Mouse (Mus musculus): Measurements from ENCODE around the gene Rasal1.

Rasal1 gene

DNA sequence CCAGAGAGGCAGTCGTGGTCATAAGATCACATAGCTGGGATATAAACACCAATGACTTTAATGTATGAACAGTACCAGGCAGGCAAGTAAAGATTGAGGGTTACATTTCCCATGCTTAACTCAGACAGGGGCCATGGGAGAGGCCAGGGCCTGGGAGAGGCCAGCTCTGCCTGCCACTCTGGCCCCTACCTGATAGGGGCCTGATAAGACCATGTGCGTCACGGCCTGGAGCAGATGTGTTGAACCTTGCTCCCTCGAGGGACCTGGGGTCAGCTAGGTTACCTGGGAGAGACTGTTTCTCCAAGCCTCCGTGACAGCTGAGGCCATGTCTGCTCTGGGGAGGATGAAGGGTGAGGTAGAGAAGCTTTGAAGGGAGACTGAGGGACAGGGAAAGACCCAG lies 2.6 kb downstream of the Rasal1 start:
- DNase-seq (ENCODE audit: inconsistent age in 2 of 2, low spot score in 1 of 2), result no peak

DNA sequence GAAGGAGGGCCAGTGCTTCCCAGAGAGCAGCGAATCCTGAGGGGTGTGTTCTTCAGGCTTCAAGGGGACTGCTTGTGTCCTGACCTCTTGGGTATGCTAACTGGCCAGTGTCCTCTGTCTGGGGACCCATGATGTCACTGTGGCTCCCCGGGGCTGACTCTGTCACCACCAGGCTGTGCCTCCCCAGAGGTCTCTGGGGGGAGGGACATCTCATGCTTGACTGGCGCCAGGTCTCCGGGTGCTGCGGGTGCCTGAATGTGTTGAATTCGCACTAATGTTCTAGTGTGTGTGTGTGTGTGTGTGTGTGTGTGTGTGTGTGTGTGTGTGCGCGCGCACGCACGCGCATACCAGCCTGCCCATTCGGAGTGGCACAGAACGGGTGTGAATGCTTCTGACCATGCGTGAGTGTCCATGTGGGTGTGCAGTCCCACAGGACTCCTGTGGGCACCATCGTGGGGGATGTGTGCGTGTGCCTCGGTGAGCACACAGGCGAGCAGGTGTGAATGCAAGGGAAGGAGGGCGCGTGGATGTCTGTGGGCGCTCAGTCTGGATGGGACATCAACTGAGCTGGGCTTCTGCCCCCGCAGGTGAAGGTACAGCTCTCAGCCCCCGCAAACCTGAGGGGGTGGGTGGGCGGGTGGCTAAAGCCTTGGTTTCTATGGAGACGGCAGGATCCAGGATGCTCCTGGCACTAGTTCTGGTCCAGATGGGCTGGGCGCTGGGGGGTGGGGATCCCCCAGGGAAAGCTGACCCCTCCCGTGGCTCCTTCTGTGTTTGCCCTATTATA lies 4.5 kb downstream of the Rasal1 start:
- no peak for DNase-seq (ENCODE audit: inconsistent age in 2 of 2, low spot score in 1 of 2)

DNA sequence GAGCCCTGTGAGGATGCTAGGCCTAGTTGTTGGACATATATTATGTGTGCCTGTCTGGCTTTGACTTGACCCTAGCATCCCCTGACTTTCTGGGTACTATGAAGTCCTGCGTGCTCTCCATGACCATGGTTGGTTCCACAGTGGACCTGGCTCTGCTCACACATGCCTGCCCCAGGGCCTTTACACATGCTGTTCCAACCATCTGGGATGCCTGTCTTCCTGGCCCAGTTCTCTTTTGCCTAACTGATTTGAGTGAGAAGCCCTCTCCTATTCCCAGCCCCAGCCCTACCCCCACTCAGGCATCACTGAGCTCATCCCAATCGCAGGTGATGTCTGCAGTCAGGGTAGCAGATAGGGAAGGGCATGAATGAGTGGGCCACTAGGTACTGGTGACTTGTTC lies 5.3 kb downstream of the Rasal1 start:
- no peak for DNase-seq (ENCODE audit: inconsistent age in 2 of 2, low spot score in 1 of 2)

DNA sequence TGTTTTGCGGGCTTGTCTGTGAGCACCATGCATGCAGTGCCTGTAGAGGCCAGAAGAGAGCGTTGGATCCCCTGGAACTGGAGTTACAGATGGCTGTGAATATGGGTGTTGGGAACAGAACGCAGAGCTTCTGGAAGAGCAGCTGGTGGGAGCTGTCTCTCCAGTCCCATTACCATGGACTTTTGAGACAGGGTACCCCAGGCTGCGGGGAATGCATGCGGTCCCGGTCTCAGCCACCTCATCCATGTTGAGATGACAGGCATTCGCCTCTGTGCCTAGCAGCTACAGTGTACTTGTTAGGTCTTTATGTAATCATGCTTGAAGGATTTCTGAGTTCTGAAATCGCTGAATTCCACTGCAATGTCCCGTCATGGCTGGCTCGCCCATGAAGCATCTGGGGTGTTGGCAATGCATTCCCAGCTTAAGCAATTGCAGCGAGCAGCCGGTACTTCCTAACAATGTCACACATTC lies 7.7 kb downstream of the Rasal1 start:
- no peak for DNase-seq (ENCODE audit: inconsistent age in 2 of 2, low spot score in 1 of 2)

DNA sequence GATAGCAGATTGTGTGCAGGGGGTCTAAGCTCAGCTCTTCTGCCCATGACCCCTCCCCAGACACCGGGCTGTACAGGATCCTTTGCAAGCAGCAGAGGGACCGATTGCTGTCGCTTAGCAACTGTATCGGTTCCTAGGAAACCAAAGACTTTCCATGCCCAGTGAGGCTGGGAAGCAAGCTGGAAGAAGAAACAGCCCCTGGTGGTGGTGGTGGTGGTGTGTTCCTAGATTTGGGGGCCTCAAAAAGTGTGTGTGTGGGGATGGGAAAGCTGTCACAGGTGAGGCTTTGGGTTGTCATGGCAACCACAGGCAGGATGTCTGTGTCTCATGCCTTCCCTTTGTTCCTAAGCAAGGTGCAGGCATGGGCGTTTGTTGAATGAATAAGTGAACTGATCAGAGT lies 12.2 kb downstream of the Rasal1 start:
- no peak for DNase-seq (ENCODE audit: inconsistent age in 2 of 2, low spot score in 1 of 2)

DNA sequence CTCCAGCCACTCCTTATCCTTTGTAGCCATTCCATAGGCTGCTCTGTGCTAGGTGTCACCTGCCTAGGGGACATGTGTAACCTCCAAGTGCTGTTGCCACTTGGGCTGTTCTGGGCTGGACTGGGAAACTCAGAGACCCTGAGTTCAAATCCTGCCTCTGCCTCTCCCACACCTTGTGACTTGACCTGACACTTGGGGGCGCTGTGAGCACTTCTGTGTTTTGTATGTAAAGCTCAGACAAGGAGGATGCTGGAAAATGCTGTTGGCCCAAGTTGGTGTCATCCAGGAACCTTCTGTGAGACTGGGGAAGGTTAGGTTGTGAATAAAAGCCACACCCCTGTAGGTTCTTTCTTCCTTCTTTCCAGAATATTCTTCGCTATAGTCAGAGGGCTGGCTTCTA lies 16.3 kb downstream of the Rasal1 start:
- DNase-seq (ENCODE audit: inconsistent age in 2 of 2, low spot score in 1 of 2), result no peak

DNA sequence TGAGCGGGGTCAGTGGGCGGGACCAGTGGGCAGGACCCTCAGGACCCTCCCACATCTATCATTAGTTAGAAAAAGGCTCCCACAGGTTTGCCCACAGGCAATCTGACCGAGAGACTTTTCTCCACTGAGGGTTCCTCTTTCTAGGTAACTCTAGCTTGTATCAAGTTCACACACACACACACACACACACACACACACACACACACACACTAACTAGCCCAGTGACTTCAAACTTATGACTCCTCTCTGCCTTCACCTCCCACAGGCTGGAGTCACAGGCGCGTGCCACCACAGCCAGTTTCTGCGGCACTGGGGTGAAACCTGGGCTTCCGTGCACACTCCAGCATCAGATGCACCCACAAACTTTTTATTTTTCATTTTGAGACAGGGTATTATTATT lies 20.1 kb downstream of the Rasal1 start:
- no peak for DNase-seq (ENCODE audit: inconsistent age in 2 of 2, low spot score in 1 of 2)

DNA sequence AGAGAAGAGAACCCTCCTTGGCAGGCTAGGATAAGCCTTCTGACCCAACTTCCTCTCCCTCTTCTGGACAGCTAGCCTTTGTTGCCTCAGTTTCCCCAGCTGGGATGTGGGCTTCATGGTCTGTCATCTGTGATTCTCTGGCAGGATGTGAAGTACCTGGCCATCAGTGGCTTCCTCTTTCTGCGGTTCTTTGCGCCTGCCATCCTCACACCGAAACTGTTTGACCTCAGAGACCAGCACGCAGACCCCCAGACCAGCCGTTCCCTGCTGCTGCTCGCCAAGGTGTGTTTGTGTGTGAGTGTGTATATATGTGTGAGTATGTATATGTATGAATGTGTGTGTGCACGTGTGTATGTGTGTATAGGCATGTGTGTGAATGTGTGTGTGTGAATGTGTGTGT lies 21.5 kb downstream of the Rasal1 start:
- DNase-seq (ENCODE audit: inconsistent age in 2 of 2, low spot score in 1 of 2), result no peak

DNA sequence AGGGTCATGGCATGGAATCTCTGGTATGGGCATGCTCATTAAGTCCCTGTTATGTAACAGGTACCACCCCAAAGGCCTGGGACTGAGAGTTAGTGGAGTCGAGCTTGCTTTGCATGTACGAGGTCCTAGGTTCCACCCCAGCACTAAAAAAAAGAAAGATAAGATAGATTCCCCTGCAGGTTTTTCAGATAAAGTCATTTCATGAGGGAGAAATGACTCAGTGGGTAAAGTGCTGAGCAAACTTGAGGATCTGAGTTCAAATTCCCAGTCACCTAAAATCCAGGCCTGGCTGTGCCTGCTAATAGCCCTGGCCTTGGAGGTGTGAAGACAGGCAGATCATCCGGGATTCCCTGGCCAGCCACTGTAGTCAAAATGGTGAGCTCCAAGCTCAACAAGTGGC lies 23.3 kb downstream of the Rasal1 start:
- DNase-seq (ENCODE audit: inconsistent age in 2 of 2, low spot score in 1 of 2), result no peak

DNA sequence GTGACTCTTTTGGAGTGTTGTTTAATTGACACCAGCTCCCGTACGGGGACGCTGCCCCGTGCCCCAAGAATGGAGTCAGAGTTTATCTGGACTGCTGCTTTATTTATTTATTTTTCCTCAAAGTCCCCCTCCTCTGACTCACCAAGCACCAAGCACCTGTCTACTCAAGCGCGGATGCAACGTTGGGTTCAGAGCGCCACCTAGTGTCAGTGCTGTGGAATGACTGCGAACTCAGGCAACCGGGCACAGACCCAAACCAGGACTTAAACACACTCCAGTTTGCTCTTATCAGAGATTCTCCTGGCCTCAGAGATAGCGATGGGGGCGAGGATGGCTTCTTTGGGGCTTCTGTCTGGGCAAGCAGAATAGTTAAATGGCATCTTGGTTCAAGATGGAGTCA lies 25.0 kb downstream of the Rasal1 start:
- peak; percentile 69 to 86 for DNase-seq (ENCODE audit: inconsistent age in 2 of 2, low spot score in 1 of 2)

DNA sequence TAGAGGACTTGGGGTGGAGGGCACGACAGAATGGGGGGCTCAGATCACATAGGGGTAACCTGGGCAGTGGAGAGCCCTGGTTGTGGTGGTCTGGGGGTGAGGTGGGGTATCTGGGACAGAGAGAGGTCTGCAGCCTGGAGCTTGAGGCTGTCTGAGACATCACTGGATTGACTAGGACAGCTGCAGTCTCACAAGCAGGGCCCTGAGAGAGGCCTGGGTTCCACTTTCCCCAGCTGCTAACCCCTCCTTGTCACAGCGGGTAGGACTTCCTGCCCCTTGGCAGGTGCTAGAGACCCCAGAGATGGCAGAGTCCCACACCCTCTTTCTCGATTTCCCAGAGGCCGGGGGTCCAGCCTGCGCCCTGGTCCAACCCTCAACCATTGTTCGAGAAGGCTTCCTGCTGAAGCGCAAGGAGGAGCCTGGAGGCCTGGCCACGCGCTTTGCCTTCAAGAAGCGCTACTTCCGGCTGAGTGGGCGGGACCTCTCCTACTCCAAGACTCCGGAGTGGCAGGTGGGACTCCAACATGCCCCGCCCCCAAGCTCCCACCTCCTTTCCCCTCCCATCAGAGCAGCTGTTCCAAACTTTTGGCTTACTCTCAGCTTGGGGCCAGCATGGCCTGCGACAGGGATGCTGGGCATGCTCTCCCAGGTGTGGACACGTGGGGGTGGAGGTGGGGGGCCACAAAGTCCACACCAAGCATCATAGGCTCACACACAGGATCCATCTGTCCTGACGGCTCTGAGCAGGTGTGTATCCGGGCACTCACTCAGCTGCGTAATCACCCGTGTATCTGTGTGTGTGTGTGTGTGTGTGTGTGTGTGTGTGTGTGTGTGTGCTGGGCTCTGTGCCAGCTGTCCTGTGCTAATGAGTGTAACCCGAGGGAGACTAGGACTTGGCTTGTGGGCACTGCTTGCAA lies 25.9 kb downstream of the Rasal1 start:
- DNase-seq (ENCODE audit: inconsistent age in 2 of 2, low spot score in 1 of 2), result no peak

DNA sequence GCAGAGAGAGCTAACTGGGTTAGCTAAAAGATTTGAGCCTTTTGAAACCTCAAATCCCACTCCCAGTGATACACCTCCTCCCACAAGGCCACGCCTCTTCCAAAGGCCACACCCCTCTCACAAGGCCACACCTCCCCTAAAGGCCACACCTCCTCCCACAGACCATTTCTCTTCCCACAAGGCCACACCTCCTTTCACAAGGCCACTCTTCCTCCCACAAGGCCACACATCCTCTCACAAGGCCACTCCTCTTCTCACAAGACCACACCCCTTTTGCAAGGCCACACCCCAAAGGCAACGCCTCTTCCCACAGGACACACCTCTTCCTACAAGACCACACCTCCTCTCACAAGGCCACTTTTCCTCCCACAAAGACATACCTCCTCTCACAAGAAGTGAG lies 28.9 kb downstream of the Rasal1 start:
- DNase-seq (ENCODE audit: inconsistent age in 2 of 2, low spot score in 1 of 2), result peak; percentile 50 to 69

DNA sequence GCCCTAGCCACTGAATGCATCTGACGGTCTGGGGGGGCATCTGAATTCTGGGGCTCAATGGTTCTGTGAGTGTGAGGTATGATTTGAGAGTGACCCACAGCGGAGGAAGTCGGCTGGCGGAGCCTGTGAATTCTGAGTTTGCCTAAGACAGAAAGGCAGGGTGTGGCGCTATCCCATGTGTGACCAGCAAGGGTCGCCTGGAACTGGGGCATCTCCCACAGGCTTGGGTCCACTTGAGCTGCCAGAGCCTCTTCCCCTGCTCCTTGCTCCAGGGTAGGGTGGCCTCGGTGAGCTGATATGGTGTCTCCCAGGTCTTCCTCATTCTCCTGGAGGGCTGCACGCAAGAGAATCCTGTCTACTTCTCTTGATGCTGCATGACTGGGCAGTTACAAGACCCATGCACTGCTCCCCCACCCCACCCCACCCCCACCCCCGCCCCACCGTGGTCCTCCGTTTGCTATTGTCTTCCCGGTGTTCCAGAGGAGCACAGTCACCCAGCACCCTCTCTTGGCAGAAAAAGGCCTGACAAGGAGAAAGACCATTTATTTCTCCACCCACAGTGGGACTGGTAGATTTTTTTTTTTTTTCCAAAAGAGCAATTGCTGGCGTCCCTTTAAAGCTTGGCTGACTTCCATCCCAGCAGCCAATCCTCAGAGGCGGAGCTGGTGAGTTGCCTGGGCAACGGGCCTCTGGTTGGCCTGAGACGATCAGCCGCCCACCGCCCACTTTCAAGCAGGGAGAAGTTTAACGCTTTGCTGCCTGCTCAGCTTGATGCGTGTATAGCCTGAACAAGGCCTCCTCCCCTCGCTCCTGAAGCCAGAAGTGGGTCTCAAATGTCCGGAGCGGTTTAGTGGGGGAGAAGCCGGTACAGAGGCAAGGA lies 31.3 kb downstream of the Rasal1 start:
- DNase-seq (ENCODE audit: inconsistent age in 2 of 2, low spot score in 1 of 2), result peak; percentile 88 to 90

DNA sequence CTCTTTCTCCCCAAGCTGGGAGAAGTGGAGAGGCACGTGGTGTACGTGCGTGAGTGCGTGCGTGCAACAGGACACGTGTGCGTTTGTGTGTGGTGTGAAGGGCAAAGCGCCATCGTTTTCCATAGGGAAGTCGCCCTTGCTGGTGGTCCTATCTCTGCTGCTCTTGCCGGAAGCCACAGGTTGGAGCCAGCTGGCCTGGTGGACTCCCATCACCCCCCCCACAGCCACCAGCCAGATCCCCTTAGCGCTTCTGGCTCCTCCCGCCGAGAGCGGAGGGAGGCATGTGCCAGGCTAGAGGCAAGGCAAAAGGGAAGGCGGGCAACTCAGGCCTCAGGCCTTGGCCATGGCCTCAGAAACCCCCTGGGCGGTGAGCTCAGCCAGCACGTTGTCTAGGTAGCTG lies 32.3 kb downstream of the Rasal1 start:
- DNase-seq (ENCODE audit: inconsistent age in 2 of 2, low spot score in 1 of 2), result no peak

DNA sequence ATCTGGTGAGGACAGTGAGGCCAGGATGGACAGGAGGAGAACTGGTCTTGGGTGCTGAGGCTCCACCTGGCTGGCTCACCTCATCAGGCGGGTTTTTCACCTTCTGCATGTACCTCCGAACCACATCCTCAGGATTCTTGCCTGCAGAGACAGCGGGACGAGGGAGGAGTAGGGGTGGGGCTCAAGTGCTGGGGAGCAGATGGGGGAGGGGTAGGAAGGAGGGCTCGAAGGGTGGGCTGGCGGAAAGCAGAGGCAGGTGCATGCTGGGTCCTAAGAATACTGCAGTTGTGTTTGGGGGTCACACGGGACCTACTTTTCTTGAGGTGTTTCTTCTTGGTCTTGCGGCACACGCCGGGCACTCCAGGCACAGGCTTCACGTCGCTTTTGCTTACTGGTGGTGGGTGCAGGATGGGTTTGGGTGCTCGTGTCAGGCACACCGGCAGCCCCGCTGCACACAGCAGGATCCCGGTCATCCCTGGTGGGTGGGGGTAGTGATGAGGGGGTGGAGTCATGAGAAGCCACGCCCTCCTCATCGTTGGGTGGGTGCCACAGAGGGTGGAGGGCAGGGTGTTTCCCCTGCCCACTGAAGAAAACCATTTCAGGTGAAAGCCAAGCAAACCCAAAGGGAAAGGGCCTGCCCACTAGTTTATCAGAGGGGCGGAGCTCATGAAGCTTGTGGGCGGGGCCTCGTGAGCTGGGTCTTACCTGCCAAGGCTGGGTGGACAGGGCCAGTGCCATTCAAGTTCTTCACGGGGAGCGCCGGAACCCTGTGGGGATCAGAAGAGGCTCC lies 34.6 kb downstream of the Rasal1 start:
- no peak for DNase-seq (ENCODE audit: inconsistent age in 2 of 2, low spot score in 1 of 2)

DNA sequence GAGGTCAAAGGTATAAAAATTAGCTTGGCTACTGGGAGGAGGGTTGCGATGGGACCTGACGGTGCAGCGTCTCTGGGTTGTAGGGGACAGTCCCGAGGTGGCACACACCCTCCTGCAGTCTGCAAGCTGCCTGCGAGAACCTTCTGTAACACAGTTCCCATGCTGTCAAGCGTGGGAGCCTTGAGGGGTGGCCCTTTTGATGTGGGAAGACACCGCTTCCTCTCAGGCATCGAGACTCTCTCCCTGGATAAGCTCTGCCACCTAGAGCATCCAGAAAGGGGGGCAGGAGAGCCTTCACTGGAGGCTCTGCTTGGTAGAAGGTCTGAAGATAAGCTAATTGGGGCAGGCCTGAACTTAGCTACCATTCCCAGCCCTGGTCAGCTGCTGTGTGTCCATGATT lies 37.1 kb downstream of the Rasal1 start:
- DNase-seq (ENCODE audit: inconsistent age in 2 of 2, low spot score in 1 of 2), result no peak

DNA sequence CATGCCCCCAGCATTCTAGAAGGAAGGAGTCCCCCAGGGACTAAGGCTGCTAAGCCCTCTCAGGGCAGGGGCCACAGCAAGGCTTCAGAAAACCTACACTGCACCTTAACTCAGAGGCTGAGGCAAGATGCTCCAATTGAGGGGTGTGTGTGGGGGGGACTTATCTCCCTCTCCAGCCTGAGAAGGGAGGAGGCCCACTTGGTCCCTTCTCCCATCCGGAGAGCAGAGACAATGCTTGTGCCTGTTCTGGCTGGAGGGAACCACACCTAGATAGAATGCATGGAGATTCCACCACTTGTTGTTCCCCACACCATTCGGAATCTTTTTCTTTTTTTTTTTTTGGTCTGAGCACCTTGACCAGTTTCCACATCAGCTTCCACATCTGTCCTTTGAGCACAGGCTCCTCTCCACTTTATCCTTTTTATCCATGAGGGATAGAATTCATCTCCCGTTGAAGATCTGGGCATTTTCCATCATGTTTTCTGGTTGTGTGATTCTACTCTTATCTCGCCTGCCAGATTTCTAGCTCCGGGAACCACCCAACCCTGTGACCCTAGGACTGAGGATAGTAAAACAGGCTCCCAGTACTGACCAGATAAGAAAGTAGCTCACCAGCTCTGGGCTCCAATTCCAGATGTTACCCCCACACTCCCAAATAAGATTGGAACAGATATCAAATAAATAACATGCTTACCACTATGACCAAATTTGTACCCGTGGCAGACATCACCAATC lies 38.3 kb downstream of the Rasal1 start:
- no peak for DNase-seq (ENCODE audit: inconsistent age in 2 of 2, low spot score in 1 of 2)

DNA sequence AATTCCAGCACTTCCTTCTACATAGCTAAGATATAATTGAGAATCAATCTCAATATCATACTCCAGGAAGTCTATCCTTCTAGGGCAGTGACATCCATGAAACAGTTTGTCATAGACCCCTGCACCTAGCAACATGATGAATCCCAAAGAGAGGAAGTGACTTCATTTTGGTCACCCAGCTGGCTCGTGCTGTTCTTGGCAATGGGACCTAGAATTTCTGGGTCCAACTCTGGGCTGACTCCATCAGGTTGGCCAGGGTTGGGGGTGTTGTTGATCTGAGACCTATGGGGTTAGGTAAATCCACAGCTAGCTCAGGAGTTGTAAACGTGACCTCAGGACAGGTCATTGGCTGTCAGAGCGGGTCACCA lies 38.9 kb downstream of the Rasal1 start:
- no peak for DNase-seq (ENCODE audit: inconsistent age in 2 of 2, low spot score in 1 of 2)

DNA sequence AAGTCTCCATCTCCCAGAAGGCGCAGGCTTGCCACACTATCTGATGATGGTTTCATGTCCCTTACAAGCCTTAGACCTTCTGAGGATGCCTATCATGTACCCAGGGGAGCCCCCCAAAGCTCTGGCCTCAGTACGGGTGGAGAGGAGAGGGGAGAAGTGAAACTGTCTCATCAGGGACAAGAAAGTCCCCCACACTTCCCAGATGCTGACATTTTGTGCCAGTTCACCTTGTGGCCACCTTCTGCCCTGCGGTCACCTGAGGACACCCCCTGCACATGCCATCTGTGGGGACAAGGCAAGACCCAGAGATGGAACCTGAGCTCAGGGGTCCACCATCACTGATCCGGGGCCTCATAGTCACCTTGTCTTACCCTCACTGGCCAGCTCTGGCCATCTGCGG lies 39.3 kb downstream of the Rasal1 start:
- DNase-seq (ENCODE audit: inconsistent age in 2 of 2, low spot score in 1 of 2), result no peak

DNA sequence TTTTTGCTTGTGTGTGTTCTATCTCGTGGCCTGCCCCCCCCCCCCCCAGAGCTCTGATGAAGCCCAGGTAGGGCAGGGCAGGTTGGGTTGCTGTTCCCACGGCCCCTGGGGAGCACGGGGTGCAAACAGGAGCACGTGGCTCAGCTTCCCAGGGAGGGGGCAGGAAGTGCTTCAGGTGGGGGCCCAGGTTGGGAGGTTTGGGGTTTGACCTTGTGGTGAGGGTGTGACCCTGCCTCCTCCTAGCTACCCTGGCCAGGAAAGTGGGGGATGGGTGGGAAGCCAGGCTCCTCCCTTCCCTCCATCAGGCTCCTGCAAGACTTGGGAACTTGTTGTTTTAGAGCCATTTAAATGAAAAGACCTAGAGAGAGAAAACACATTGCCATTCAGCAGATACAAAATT lies 39.8 kb downstream of the Rasal1 start:
- no peak for DNase-seq (ENCODE audit: inconsistent age in 2 of 2, low spot score in 1 of 2)
